Mouse (Mus musculus): ENCODE measurements around the gene Rnaseh2a.
A peak's percentile ranks its signal among the peaks of the same experiment; 100 is the strongest.

The Rnaseh2a gene

GRCm38 (mm10) chr8:84967532-84968304 is 1.8 kb downstream of the Rnaseh2a start:
- DNase-seq (ENCODE audit: low spot score in 2 of 2), result peak in 1 of 2 experiments; percentile 11

- DNase-seq (ENCODE audit: low spot score in 2 of 2), result peak in 1 of 2 experiments; percentile 5
These were observed 3.0 kb downstream of the Rnaseh2a start for GRCm38 (mm10) chr8:84966603-84967002.

DNA sequence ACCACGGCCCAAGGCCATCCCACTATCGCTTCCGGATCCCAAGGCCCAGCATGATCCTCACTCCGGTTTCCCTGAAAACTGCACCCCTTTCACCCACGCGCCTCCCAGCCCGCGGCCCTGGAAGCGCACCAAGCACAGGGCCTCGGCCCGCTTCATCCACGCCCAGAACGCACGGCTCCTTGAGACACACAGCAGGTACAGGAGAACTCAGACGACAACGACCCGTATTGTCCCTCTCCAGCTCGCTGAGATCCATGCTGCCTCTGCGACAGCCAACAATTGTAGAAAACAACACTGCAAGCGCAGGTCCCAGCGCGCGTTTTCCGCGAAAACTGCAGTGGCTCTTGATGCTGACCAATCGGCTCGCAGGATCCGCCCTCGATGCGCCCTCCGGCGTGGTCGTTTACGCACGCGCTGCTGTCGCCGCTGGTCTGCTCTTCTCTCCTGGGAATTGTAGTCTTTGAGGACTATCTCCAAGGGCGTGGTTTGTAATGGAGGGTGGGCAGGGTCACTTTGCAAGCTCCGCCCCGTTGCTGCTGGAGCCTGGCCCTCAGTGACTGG is 3.8 kb downstream of the Rnaseh2a start:
- DNase-seq (ENCODE audit: low spot score in 2 of 2), result peak; percentile 91

GRCm38 (mm10) chr8:84963952-84964351 is 5.6 kb downstream of the Rnaseh2a start:
- DNase-seq (ENCODE audit: low spot score in 2 of 2), result no peak

DNA sequence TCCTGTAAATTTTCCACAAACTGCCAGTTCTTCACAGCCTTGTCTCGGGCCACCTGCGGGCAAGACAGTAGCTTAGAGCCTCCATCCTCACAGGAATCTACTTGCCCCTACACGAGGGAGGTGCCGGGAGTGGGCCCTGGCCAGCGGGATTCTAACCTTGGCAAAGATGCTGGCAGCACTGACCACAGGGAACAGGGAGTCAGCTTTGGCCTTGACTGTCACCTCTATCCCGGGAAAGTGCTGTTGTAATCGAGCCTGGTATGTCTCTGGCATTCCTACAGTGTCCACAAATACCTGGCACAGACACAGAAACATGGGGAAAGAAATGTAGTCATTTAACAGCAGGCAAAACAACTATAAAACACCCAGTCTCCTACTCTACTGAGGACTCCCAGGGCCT is 9.8 kb downstream of the Rnaseh2a start:
- DNase-seq (ENCODE audit: low spot score in 2 of 2), result no peak

DNA sequence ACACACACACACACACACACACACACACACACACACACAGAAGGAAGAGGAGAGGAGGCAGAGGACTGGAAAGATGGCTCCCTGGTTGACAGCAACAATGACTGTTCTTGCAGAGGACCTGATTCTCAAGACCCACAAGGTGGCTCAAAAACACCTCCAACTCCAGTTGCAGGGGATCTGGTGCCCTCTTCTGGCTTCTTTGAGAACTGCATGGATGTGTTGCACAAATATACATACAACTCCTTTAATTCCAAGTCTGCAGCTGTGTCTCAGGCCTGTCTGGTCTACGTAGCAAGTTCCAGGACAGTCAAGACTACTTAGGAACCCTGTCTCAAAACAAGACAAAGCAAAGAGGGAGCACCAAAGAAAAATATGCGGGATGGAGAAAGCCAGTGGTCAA is 12.8 kb downstream of the Rnaseh2a start:
- peak in 1 of 2 experiments; percentile 69 for DNase-seq (ENCODE audit: low spot score in 2 of 2)

- no peak for DNase-seq (ENCODE audit: low spot score in 2 of 2)
These were observed 16.8 kb downstream of the Rnaseh2a start for GRCm38 (mm10) chr8:84952612-84953255.

GRCm38 (mm10) chr8:84949753-84950152 is 19.8 kb downstream of the Rnaseh2a start:
- DNase-seq (ENCODE audit: low spot score in 2 of 2), result no peak

GRCm38 (mm10) chr8:84947241-84947545 is 22.4 kb downstream of the Rnaseh2a start:
- no peak for DNase-seq (ENCODE audit: low spot score in 2 of 2)

DNA sequence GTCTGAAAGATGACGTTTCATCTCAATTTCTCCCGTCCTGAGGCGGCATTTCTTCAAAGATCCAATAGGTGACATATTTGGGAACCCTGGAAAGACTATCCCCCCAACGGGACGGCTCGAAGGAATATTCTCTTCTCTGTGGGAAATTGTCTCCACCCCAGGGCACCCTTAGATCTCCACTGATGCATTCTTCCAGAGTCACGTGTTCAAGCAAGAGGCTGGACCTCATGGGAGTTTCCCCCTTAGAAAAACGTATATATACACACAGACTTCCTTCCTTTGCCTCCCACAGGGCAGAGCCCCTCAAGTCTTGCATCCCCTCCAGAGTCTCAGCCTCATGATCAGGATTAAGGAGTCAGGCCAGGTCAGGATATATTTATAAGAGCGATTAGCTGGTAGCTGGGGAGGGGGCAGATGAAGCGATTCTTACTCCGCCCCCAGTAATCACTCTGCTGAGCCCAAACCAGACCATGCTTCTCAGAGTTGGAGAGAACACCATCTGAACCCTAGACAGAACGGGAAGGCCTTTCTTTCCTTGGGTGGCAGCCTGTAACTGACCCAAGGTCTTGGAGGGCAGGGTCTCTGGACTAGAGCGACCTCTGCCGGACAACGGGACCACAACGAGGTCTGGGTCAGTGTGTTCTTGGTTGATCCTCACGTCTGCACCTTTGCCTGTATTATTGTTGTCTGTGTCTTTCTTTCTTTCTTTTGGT is 22.9 kb downstream of the Rnaseh2a start, which contains the start of gene Rtbdn:
TSS of gene Rtbdn (plus strand) at position 464 of the 713 bp plus-strand sequence.
- DNase-seq (ENCODE audit: low spot score in 2 of 2), result no peak

GRCm38 (mm10) chr8:84945633-84946527 is 23.7 kb downstream of the Rnaseh2a start:
- DNase-seq (ENCODE audit: low spot score in 2 of 2), result no peak

GRCm38 (mm10) chr8:84945235-84945632 is 24.3 kb downstream of the Rnaseh2a start:
- peak; percentile 65 to 75 for DNase-seq (ENCODE audit: low spot score in 2 of 2)

DNA sequence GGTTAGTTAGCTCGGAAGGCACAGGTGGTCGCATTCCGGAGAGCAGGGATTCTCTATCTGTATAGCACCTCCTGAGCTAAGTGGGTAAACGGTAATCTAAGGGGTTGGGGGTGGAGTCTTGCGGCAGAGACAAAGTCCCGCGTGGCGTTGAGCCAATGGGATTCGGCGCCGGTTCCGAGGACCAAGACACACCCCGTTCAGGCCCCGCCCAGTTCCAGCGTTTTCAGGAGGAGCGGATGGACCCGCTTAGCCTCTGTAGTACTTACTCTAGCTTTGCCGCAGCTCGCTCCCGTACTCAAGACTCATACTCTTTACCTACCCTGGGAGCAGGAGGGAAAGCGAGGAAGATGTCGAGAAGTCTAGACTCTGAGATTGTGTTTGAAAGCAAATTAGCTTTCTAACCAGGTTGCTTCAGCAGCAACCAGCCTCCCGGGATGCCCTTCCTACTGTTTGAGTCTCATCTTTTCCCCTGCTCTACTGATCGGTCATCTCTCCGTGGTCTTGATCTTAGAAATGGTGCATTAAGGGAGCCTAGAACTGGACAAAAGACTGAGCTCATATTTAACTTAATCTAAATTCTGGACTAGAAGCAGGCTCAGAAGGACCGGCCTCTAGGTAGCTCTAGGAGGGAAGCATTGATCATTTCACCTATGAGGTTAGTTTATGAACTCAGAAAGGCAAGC is 24.9 kb downstream of the Rnaseh2a start:
- peak in 1 of 2 experiments; percentile 65 for DNase-seq (ENCODE audit: low spot score in 2 of 2)

- DNase-seq (ENCODE audit: low spot score in 2 of 2), result no peak
These were observed 25.9 kb downstream of the Rnaseh2a start for GRCm38 (mm10) chr8:84943699-84944098.

- DNase-seq (ENCODE audit: low spot score in 2 of 2), result no peak
These were observed 31.7 kb downstream of the Rnaseh2a start for GRCm38 (mm10) chr8:84937620-84938485.

GRCm38 (mm10) chr8:84936962-84937546 is 32.5 kb downstream of the Rnaseh2a start, which contains the start of gene Mast1:
TSS of gene Mast1 (minus strand) at chr8:84937359.
- DNase-seq (ENCODE audit: low spot score in 2 of 2), result peak in 1 of 2 experiments; percentile 58

- no peak for DNase-seq (ENCODE audit: low spot score in 2 of 2)
These were observed 33.3 kb downstream of the Rnaseh2a start for GRCm38 (mm10) chr8:84936041-84936961.

GRCm38 (mm10) chr8:84935489-84935888 is 34.1 kb downstream of the Rnaseh2a start:
- DNase-seq (ENCODE audit: low spot score in 2 of 2), result no peak

All from frontal cortex, postnatal 14 days (tissue).